Mouse (Mus musculus): ENCODE results near the gene Hnrnpk.

DNA sequence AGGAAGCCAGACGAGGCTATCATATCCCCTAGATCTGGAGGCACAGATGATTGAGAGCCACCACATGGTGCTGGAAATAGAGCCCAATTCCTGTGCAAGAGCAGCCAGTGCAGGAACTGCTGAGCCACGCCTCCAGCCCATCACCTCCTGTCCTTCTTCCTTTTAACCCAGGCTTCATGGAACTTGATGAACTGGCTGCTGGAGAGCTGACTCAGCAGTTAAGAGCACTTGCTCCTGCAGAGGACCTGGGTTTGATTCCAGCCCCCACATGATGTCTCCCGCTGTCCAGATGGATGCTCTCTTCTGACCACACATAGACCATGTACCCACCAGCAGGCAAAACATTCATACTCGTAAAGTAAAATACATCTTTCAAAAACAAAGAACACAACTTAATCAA lies 34.3 kb downstream of the Hnrnpk start:
- TF ChIP-seq EP300 (IDR thresholded peaks at IDR 0.05; ENCODE audit: low read length): no peak
- no peak for TF ChIP-seq POLR2A (IDR thresholded peaks at IDR 0.05; ENCODE audit: low read depth, low read length)

Measured in CH12.LX (cell line).